Mouse (Mus musculus) olfactory bulb, adult 2 months (tissue): Measurements from ENCODE around the gene Emp1. TPM values are rescaled to one million over a fixed set of nuclear protein-coding genes. Genes with fewer than 3 reads are reported as not detected.

Source experiments
- H3K27ac ChIP-seq: fragments of 200-500 bp; 2 replicates; pipeline ENCODE4 v1.5.1; 2012; ENCODE audit warnings: low read depth, low read length; ENCODE audit not compliant: insufficient read depth
- H3K4me1 ChIP-seq: fragments of 200-500 bp; 2 replicates; pipeline ENCODE4 v1.6.1; 2012; ENCODE audit warnings: low read length; ENCODE audit not compliant: control insufficient read depth, insufficient read depth
- H3K4me3 ChIP-seq: fragments of 200-500 bp; 2 replicates; pipeline ENCODE4 v1.5.1; 2012; ENCODE audit warnings: mild to moderate bottlenecking, low read depth, low read length, moderate library complexity; ENCODE audit not compliant: insufficient read depth
- CTCF ChIP-seq: fragments of 200-500 bp; IDR thresholded peaks from 2 replicates; pipeline ENCODE4 v1.5.1; 2012; ENCODE audit warnings: low read depth, mild to moderate bottlenecking, low read length, moderate library complexity; ENCODE audit not compliant: insufficient read depth
- POLR2A ChIP-seq: fragments of 200-500 bp; IDR thresholded peaks from 2 replicates; pipeline ENCODE4 v1.6.1; 2012; ENCODE audit warnings: mild to moderate bottlenecking, low read depth, low read length, moderate library complexity; ENCODE audit not compliant: insufficient read depth
- WGBS: fragments of 180-500 bp; shearing (Covaris S2); methylation state at CpG from one replicate; pipeline ENCODE4 v1.1.7; 2018; 5-methylcytosine and 5-hydroxymethylcytosine counted together
- polyA plus RNA-seq: library from polyadenylated mRNA; stranded (reverse); fragments of >200 nt; gene quantifications from 2 replicates; pipeline ENCODE4 v1.2.4, GENCODE M21; 2012; ENCODE audit warnings: low replicate concordance; ENCODE audit not compliant: missing spikeins, insufficient read depth, insufficient read length

The Emp1 gene
- polyA plus RNA-seq, 1 experiment, result not detected

DNA sequence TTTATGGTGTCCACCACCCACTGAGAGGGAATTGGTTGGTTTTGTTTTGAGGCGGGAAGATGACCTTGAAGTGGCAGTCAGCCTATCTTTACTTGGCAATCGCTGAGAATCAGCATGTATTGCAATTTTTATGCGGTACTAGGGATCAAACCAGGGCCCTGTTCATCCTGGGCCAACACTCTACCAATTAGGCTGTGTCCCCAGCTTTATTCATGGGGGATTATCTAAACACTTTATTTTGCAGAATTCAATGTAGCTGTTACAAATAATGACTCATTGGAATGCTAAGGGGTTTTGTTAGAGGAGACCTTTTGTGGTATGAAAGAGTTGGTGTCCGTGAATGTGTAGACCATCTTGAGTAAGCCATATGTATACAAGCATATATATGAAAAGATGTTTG lies 9.8 kb upstream of the Emp1 start:
- TF ChIP-seq POLR2A, result no peak
- no peak for TF ChIP-seq CTCF
- no peak overlapping the region for H3K4me3 ChIP-seq
- no peak overlapping the region for H3K27ac ChIP-seq
- WGBS, result 56% methylated on average over 4 of the region's 4 CpGs
- H3K4me1 ChIP-seq, result 0 out of 2 replicates have a peak, but pooled peaks cover 4% of the 10 kb centered on the region

DNA sequence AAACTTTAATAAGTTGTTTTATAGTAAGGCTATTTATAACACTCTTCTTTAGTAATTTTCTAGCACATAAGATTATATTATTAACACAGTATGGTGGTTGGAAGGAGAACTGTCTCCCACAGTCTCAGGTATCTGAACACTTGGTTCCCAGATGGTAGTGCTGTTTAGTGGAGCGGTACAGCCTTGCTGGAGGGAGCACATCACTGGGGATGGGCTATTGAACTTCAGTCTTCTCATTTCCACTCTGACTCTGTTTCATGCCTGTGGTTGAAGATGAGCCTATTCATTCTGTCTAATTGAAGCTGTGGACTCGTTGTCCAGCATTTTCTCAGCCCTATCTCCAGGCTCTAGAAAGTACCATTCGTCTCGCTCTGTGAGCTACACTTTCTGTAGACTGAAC lies 7.4 kb upstream of the Emp1 start:
- H3K4me3 ChIP-seq, result no peak overlapping the region
- TF ChIP-seq POLR2A (no peak), CTCF (no peak)
- H3K27ac ChIP-seq, result no peak overlapping the region
- WGBS, result 92% methylated on average over 4 of the region's 4 CpGs
- H3K4me1 ChIP-seq, result 0 out of 2 replicates have a peak, but pooled peaks cover 4% of the 10 kb centered on the region

DNA sequence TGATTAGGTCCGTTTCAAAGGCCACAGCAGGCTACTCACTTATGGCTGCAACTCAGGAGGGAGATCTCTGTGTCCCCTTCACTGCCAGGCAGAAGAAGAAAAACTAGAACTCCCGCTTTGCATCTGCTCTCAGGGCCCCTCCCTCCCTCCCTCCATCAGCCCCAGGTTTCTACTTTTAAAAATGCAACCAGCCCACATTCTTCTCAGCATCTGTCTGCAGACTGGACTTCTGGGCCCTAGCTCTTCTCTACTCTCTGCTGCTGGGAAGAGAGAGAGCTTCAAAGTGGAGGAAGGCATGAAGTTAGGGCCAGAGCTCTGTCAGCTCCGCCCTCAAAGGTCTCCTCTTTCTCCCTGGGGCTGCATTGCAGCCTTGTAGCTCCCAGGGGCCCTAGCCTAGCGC lies 2.0 kb upstream of the Emp1 start:
- Histone ChIP-seq H3K4me1 (peaks cover 20% of the 10 kb centered on the region), H3K4me3 (no peak overlapping the region), H3K27ac (no peak overlapping the region)
- WGBS, result 73% methylated on average over 4 of the region's 4 CpGs
- TF ChIP-seq POLR2A (no peak), CTCF (no peak)

DNA sequence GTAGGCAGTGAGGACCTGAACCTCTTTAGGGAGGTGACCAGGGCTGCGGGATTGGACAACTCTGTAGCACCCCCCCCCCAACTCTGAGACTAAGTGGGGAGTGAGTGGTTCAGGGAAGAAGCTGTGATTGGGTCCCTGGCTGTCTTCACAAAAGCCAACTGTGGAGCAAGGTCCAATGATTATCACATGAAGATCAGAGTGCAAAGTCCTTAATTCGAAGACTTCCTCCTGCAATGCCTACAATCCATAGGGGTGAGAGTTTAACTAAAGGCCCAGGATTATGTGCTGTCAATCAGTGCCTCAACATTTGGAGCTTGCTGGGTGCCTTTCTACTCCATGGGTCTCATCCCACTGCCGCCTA lies 267 bp upstream of the Emp1 start:
- no peak for TF ChIP-seq POLR2A
- no peak for TF ChIP-seq CTCF
- peaks cover 20% of the 10 kb centered on the region for H3K4me1 ChIP-seq
- H3K4me3 ChIP-seq, result no peak overlapping the region
- no peak overlapping the region for H3K27ac ChIP-seq
- WGBS, result 62% methylated on average over 3 of the region's 3 CpGs

DNA sequence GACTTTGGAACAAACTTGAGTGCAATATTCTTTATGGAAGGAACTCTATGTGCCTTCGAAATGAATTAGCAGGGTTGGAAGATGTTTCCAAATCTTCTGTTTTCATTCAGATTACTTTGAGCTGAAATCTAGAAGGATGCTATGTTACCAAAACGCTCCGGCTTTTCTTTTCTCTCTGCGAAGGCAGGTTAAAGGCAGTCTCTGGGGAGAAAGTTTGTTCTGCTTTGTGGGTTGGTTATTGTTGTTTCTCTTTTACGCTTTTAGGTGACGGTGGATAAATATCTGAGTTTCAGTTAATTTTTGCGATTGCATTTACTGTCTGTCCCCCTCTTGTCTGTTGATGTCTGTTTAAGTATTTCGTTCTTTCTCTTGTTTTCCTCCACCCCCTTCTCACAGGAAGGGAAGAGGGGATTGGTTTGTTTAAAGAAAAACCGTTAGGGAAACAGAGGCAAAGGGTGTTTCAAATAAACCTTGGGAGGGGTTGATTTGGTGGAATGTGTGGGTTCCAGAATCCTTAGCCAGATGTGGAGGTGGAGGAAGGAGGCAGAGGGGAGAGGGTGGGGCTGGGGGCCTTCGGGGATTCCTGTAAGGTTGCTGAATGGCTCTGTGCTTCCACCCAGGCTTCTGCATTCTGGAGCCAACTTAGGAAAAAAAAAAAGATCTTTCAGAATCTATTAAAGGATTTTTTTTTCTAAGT lies 1.1 kb downstream of the Emp1 start:
- TF ChIP-seq CTCF, result no peak
- TF ChIP-seq POLR2A, result no peak
- Histone ChIP-seq H3K4me3 (no peak overlapping the region), H3K27ac (no peak overlapping the region), H3K4me1 (peaks cover 25% of the 10 kb centered on the region)
- 40% methylated on average over 10 of the region's 10 CpGs for WGBS

DNA sequence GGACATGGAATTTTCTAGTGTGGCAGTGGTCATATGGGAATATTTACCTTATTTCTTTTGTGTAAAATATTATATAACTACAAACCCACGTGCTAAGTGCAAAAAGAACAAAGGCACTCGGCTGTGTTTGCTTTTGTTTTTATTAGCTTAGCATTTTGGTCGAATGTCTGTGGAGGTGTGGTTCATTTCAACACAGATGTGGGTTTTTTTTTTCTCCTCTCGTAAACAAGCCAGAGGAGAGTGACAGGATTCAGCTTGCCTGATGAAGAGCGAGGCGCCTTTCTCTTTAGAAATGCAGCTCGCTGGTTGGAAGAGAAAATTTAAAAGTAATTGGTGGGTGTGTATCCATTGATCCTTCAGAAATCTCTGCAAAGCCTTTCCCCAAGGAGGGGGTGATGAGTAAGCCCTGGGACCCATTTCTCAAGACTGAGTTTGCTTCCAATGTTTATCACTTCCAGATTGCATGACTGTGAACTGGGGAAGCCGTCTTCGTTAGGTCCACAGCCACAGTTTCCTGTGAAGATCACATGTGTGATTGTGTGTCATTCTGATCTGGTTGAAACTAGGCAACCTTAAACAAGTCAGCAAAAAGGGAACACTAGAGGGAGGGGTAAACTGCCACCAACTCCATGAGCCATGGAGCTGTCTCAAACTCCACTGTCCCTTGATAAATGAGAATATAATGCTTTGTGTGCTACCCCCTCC lies 1.8 kb downstream of the Emp1 start:
- Histone ChIP-seq H3K27ac (no peak overlapping the region), H3K4me1 (peaks cover 25% of the 10 kb centered on the region), H3K4me3 (no peak overlapping the region)
- TF ChIP-seq POLR2A, result no peak
- no peak for TF ChIP-seq CTCF
- WGBS, result 26% methylated on average over 9 of the region's 9 CpGs

DNA sequence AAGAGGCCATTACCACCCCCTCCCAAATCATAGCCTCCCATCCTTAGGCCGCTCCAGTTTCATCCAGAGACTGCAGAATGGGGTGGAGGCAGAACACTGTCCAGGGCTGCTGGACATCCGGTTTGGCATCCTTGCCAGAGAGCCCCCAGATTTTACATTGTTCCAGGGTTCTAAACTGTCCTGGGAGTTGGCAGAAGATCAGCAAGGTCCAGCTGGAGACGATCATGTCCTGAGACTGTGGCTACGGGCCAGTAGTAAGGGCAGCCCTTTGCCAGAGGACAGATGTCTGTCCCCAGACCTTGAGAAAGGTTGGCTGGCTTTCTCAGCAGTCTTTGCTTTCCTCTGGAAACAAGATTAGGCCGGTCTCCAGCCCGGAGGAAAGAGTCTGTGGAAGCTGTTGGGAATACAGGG lies 2.6 kb downstream of the Emp1 start:
- Histone ChIP-seq H3K27ac (no peak overlapping the region), H3K4me3 (no peak overlapping the region), H3K4me1 (peaks cover 31% of the 10 kb centered on the region)
- TF ChIP-seq POLR2A (no peak), CTCF (no peak)
- 64% methylated on average over 6 of the region's 6 CpGs for WGBS

DNA sequence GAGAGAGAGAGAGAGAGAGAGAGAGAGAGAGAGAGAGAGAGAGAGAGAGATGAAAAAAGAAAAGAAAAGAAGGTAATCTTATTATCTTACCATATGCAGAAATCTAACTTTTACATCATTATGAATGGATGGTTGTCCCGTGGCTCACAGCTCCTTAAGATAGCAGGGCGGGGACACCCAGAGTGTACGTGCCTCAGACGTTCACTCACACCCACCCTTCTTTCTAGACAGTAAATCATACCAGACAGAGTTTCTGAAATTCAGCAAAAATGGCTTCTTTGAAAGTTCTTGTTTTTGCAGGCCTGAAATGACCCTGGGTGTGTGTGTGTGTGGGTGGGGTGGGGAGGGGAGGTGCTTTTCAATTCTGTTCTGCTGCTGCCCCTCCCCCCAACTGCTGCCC lies 3.3 kb downstream of the Emp1 start:
- no peak overlapping the region for H3K4me3 ChIP-seq
- peaks cover 31% of the 10 kb centered on the region for H3K4me1 ChIP-seq
- no peak for TF ChIP-seq CTCF
- no peak for TF ChIP-seq POLR2A
- whole genome bisulfite sequencing, result 77% methylated on average over 4 of the region's 4 CpGs
- no peak overlapping the region for H3K27ac ChIP-seq

DNA sequence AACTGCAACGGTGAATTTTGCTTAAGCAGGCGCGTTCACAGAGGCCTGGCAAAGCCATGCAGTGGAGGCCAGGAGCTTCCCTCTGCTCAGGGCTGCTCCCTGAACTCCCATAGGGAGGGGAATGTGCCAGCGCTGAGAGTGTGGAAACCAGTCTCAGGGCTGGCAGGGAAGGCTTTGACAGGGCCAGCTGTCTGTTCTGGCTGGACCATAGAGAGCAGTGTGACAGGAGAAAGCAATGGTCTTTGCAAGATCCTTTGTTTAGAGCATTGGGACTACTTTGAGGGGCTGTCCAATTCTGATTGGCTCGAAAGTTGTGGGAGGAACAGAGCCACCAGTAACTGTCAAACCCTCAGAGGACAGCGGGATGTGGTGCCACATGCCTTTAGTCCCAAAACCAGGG lies 5.9 kb downstream of the Emp1 start:
- H3K4me3 ChIP-seq, result no peak overlapping the region
- 60% methylated on average over 6 of the region's 6 CpGs for WGBS
- no peak overlapping the region for H3K27ac ChIP-seq
- H3K4me1 ChIP-seq, result peaks cover 20% of the 10 kb centered on the region
- TF ChIP-seq POLR2A, result no peak
- no peak for TF ChIP-seq CTCF

DNA sequence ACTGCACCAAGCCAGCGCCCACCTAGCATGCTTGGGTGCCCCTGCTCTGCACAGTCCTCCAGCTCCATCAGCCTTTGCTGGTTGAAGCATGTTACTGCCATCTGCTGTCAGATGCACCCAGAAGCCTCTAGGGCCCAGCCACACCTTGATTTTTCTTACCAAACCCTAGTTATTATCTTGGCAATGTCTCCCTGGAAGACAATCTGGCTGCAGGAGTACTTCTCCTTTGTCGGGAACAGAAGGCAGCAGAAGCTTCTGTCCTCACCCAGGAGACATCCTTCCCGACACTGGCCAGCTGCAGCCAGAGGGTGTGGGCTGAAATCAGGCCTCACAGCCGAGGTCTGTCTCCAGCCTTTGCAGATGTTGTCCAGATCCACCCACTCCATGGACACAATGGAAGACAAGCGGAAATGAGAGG lies 7.2 kb downstream of the Emp1 start:
- WGBS, result 49% methylated on average over 5 of the region's 5 CpGs
- Histone ChIP-seq H3K4me1 (peaks cover 17% of the 10 kb centered on the region), H3K4me3 (no peak overlapping the region), H3K27ac (no peak overlapping the region)
- TF ChIP-seq CTCF (no peak), POLR2A (no peak)
